Mouse (Mus musculus) ovary, postnatal 10 days (tissue): Measurements from ENCODE around the gene Irf2bp2.
"Not testable (repeated sequence)": the region's sequence is repeated elsewhere in the genome, so short reads cannot be mapped to it uniquely, and the experiment has no call there.

Source experiments
- DNase-seq: peaks from one replicate; pipeline ENCODE4 v3.0.0; 2022; ENCODE audit warnings: low spot score

The Irf2bp2 gene

GRCm38 (mm10) chr8:126602641-126603040, 8.9 kb upstream of the Irf2bp2 start:
- no peak for DNase-seq

- DNase-seq, result no peak
These were observed 7.5 kb upstream of the Irf2bp2 start for GRCm38 (mm10) chr8:126601325-126601724.

DNA sequence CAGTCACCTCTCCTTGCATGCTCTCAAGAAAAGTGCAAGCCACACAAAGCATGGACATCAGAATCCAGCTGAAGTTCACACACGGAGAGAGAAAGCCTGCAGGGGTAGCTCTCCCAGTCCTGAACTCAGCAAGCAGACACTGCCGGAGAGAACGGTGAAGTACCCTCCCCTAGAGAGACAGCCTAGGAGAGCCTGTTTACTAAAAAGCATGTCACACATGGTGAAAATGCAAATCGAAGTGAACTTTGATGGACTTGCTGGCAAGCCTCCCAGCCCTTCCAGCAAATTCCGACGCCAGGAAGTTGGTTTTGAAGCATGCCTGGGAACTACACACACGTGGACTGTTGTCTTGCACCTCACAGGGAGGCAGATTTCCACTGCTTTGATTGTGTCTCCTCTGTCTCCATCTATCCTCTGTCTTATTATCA, 7.0 kb upstream of the Irf2bp2 start:
- DNase-seq, result no peak

DNA sequence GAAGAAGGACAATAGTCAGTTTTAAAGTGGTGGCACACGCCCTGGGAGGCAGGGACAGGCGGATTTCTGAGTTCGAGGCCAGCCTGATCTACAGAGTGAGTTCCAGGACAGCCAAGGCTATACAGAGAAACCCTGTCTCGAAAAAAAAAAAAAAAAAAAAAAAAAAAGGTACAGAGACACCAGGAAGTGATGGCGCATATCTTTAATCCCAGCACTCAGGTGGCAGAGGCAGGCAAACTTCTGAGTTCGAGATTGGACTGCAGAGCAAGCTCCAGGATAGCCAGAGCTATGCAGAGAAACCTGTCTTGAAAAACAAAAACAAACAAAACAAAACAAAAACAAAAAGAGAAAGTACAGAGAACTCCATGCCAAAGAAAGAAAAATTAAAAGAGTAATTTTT, 6.6 kb upstream of the Irf2bp2 start:
- DNase-seq, result not testable (repeated sequence)

DNA sequence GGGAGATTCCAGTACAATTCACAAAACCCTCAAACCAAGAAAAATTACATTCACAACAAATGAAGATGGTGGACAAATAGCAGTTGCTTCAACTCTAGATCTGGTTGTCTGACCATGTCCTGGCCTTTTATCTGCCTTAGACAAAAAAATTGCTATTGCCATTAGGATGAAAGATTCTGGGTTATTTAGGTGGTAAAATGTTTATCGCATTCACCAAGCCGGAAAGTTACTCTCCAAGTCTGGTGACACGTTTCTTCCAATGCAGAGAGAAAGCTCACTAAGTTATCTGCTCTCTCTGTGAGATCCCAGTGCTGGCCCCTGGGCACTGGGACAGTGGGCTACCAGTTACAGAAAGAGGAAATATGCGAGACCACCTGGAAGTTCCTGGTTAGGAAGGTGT, 5.5 kb upstream of the Irf2bp2 start:
- DNase-seq, result no peak

DNA sequence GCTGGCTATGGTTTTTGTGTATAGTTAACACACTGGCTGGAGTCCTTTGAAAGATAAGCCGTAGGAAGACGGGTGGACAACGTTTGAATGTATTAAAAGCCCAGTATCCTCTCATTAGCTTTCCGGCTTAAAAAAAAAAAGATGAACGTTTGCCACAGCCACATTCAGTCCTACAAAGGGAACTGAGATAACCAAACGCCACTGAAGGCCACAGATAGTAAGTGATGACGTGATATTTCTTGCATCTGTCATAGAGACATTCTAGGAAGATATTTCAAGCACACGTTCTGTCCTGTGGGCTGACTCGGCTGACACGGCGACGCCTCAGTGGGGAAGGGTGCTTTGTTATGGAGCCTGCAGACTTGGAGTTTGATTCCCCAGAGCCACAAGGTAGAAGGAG, 4.4 kb upstream of the Irf2bp2 start:
- no peak for DNase-seq

DNA sequence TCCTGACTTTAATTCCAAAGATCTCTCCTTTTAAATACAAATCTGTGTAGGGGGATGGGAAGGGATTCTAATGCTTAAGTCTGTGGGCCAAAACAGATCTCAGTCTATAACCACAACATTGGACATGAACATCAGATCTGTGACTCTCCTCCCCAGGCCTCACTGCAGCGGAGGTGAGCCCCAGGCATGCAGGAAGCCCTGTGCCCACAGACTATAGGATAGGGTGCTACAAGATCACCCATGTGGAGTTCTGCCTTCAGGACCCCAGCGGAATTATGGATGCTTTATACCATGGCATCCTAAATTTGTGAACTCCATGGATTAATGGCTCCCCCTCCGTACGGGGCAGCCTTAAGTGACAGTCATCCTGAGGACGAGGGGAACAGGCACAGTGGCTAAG, 2.9 kb upstream of the Irf2bp2 start:
- DNase-seq, result no peak

GRCm38 (mm10) chr8:126596097-126596634, 2.4 kb upstream of the Irf2bp2 start:
- DNase-seq, result peak; percentile 72

GRCm38 (mm10) chr8:126595204-126596061, 1.6 kb upstream of the Irf2bp2 start:
- DNase-seq, result no peak

DNA sequence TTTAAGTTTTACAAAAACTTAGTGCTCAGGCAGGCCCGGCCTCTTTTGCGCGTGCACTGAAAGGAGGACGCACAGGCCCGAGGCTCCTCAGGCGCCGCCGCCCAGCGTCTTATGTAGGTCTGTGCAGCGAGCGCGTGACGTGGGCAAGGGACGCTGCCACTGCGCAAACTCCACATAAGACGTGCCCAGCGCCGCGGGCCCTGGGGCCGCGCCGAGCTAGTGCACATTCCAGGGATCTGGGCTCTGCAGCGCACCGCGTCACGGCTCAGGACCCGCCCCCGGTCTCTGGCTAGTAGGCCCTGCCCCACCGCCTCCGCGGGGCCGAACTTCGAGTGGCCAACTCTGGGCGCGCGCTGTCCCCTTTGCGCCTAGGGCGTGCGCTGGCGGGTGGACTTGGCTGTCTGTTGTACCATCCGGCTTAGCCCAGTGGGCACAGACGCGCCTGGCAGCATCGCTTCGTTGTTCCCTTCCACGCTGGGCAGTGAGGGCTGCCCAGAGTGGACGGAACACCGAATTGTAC, 755 bp upstream of the Irf2bp2 start:
- DNase-seq, result peak; percentile 92

GRCm38 (mm10) chr8:126592771-126593571, 815 bp downstream of the Irf2bp2 start:
- DNase-seq, result no peak

GRCm38 (mm10) chr8:126592381-126592770, 1.4 kb downstream of the Irf2bp2 start:
- no peak for DNase-seq

DNA sequence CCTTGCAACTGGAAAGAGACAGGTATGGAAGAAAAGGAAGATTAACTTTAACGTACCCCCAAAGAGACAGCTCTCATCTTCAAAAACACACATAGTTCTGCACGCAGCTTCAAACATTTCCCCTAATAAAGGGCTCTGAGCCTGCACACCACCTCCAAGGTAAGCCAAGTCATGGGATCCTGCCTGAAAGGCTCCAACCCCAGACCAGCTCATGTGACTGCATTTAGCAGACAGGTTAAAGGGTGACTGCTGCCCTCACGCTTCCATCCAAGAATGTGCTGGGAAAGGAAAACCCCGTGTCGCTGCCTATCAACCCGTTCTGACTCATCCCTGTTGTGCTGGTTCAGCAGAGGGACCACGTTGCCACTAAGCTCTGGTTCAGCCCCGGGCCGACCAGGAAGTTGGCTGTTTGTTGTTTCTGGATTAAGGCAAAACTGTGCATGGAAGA, 1.9 kb downstream of the Irf2bp2 start:
- DNase-seq, result peak; percentile 41

- peak; percentile 45 for DNase-seq
These were observed 2.5 kb downstream of the Irf2bp2 start for GRCm38 (mm10) chr8:126591141-126591820.

DNA sequence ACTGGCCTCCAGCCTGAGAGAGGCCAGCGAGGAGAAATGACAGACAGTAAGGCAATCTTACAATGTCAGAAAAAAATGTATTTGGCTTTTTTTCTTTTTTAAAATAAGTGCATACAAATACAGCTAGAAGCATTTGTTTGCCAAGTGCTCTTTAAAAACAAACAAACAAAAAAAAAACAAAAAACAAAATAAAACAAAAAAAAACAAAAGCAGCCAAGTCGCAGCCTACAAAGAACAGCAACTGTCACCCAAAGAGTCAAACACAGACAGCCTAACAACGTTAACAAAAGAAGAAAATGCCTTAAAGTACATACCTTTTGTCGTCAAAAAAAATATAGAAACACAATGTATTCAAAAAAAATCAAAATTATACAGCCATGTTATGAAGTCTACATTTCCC, 3.2 kb downstream of the Irf2bp2 start:
- DNase-seq, result no peak

GRCm38 (mm10) chr8:126590024-126590529, 3.7 kb downstream of the Irf2bp2 start:
- DNase-seq, result no peak

- DNase-seq, result no peak
These were observed 4.2 kb downstream of the Irf2bp2 start for GRCm38 (mm10) chr8:126589507-126590023.

DNA sequence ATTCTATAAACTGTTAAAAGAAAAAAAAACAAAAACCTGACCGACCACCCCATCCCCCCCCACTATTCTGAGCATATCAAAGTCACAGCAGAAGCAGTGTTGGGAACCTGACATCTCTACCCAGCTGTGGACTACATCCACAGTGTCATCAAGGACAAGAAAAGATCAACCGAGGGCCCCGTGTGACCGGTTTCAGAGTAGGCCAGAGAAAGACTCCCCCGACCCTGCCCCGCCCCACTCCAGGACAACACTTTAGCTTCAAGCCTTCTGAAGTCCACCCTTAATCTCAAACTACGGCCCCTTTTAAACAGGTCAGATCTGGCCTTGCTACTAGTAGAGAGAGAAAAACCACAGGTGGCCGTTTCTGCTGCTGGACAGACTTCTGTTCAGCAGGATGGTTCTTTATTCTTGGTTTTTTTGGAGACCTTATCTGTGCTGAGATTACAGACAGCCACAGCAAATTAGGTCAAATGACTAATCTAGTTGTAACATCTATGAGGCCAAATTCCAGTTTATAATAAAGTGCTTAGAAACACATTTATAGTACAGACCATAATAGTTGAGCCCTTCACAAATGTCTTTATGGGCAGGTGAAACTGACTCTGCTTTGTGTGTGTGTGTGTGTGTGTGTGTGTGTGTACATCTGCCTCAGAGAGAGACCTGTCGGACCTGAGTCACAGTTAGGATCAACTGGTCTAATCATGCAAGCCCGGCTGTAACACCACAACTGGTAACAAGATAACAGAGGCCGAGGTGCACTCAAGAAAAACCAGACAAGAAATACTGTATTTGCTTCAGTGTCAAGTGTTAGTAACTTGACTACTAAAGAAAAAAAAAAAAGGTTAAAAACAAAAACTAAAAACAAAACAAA, 4.9 kb downstream of the Irf2bp2 start:
- DNase-seq, result no peak

GRCm38 (mm10) chr8:126587836-126588503, 5.8 kb downstream of the Irf2bp2 start:
- DNase-seq, result no peak
